Mouse (Mus musculus) brain, embryonic 18.5 days (tissue): ENCODE results near the gene Pgap2.

Experiments
- DNase-seq: peaks from one replicate; pipeline ENCODE4 v3.0.0-alpha.2; 2012; ENCODE audit warnings: low read depth, low spot score

Gene Pgap2

DNA sequence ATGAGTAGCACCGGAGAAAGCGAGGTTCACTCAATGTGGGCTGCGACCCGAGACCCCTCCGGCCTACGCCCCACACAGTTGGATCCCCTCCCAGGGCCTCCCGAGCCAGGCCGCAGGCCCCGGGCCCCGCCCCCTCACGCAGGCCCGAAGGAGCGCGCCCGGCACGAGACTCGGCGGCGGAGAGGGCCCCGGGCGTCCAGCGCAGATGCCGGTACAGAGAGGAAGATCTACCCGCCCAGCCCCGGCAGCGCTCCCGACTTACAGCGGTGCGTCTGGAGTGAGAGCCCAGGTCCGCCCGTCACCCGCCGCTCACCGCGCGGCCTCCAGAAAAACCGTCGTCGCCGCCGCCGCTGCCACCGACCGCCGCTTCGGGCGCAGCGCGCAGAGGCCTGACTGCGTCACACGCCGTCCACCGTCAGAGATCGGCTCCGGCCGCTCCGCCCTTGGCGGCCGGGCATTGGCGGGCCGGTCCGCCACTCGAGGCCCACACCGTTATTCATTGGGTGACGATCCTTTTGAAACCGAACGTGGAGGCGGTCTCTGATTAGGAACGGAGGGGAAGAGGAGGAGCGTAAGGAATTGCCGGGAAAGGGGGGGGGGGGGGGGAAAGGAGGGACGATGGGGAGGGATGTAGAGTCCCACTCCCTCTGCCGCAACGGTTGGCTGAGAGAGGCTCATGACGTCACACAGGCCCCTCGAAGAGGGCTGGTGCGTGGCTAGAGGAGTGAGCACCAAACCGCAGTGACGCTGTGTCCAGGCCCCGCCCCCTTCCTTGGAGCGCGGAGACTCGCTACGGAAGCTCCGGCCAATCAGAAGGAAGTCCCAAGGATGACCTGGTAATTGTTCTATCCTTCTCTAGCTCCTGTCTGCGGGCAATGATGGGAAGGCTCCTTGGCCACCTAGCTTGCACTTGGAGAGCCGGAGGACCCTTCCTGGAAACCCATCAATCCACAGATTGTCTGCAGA, at the start of gene Pgap2, which contains the start of gene Nup98:
Gene Pgap2 (plus strand): TSS at position 453 of the 966 bp plus-strand sequence.
Gene Nup98 (minus strand): TSS at position 421 of the 966 bp plus-strand sequence.
- peak; percentile 98 for DNase-seq

DNA sequence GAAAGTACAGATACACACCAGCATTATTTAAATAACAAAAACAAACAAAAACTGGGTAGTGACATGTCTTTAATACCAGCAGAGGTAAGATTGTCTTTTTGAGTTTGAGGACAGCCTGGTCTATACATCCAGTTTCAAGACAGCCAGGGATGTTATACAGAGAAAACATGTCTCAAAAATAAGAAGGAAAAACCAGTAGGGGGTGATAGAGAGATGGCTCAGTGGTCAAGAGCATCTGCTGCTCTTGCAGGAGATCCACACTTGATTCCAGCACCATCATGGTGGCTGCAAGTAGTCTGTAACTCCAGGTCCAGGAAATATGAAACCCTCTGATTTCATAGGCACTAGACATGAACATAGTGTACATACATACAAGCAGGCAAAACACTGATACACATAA, 39.7 kb upstream of the Pgap2 start:
- no peak for DNase-seq

DNA sequence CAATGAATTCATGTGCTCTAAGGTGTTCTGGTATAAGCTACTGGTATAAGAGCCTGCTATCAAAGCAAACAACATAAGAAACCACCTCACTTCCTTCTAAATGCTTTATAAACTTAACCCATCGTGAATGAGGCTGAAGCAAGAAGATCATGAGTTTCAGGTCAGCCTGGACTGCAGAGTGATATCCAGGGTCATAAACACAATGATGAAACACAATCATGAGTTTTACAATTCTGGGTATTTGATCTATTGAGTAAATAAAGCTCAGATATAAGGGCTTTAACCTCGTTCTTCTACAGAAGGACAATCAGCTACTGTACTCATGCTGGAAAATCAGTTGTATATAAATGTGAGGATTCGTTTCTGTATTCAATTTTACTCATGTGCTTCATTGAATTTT, 26.2 kb upstream of the Pgap2 start:
- no peak for DNase-seq

DNA sequence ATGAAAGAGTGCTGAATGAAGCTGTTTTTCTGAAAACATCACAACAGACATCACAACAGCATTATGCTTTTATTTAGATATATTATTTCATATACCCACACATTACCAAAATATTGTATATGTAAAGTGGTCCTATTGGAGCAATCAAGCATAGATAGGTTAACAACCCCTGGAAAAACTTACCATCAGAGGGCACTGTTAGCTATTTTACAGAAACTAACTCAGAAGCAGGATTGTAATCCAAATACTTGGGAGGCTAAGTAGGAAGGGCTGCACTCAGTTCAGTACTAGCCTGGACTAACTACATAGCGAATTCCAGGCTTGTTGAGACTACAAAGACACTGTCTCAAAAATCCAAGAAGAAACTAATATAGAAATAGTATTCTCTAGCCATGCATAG, 17.7 kb upstream of the Pgap2 start:
- no peak for DNase-seq

DNA sequence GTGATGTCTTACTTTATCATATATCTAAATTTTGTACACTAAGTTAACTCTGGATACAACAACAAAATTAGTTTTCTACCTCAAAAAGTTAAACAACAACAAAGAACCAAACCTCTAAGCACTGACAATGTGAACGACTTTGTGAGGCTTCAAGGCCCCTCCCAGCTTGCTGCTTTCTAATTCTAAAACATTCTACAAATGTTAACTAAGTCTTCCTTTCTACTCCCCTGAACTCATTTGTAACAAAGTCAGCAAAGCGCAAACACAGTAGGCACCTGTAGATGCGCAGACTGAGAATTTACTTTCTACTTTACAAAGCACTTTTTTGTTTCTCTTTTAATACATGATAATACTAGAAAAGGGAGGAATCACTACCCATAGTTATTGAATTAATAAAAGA, 9.4 kb upstream of the Pgap2 start:
- DNase-seq = no peak

DNA sequence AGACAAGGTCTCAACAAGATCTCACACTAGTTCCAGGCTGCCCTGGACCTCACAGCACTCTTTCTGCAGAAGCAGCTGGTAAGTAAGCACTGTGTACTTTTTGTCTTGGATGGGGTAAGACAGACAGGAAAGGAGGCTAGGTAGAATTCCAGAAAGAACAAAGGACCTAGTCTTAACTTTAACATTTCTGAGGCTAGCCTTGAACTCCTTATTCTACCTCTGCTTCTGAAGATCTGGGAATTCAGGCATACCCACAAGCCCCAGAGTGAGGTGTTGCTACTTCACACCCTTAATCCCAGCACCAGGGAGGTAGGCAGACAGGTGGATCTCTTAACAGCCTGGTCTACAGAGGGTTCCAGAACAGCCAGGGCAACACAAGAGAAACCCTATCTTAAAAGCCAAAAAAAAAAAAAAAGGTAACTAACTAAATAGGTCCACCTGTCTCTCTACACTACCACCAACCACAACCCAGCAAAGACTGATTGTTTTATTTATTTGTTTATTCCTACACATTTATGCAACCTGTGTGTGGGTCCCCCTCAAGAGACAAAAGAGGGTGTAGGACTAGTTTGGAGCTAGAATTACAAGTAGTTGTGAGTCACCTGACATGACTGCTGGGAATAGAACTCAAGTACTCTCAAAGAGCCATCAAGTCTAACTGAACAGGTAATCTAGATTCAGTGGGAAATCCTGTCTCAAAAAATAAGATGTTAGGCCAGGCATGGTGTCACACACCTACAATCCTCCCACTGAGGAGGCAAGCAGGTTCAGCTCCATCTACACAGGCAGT, 8.8 kb upstream of the Pgap2 start:
- DNase-seq = no peak

DNA sequence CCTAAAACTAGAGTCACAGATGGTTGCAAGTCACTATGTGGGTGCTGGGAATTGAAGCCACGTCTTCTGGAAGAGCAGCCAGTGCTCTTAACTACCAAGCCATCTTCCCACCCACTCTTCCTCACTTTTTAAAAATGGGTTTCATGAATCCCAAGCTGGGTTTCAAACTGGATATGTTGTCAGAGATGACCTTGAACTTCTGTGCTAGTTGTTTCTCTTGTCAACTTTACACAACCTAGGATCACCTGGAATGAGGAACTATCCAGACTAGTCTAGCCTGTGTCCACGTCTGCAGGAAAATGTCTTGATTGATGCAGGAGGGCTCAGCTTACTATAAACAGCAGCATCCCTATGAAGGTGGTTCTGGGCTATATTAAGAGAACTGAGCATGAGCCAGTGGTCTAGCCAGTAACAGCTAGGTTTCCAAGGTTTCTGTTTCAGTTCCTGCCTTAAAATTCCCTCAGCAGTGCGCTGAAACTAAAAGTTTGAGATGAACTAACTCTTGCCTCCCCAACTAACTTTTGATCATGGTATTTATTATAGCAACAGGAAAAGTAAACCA, 5.6 kb upstream of the Pgap2 start:
- no peak for DNase-seq

DNA sequence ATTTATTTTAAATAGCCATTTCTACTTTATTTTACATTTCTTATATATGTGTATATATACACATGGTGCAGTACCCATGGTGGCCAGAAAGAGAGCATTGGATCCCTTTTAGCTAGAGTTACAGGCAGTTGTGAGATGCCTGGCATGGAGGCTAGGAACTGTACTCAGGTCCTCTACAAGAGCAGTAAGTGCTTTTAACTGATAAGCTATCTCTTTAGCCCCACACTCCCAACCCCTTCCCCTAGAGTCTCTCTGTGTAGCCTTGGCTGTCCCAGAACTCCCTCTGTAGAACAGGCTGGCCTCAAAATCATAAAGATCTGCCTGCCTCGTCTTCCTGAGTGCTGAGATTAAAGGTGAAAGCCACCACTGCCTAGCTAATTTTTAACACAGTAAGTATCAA, 4.4 kb upstream of the Pgap2 start:
- no peak for DNase-seq

DNA sequence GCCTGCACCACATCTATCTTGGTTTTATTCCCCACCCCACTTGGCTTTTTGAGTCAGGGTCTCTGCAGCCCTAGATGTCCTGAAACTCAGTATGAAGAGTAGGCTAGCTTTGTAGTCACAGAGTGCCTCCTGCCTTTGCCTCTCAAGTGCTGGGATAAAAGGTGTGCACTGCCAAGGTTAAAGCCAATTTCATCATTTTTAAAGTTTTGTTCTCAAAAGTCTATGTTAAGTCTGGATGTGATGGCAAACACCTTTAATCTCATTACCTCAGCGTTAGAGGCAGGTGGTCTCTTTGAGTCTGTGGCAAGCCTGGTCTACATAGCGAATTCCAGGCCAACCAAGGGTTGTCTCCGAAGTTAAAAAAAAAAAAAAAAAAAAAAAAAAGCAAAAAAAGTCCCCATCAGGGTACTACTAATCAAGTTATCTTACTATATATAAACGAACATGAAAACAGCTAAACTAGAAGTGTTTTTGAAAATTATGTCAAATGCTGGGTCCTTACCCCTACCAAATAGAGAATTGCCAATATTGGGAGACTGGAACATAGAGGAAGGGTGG, 1.1 kb upstream of the Pgap2 start:
- DNase-seq = no peak

DNA sequence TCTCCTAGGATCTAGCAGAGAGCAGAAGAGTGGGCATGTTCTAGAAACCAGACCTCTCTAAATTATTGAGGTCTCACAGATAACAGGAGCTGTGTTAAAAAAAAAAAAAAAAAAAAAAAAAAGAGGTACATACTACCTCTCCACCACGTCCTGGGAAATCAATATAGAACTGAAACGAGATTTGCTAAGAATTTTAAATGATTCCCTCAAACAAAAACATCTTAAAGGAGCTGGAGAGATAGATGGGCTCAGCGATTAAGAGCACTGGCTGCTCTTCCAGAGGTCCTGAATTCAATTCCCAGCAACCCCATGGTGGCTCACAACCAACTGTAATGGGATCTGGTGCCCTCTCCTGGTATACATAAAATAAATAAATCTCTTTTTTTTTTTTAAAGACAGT, 1.1 kb downstream of the Pgap2 start:
- no peak for DNase-seq

DNA sequence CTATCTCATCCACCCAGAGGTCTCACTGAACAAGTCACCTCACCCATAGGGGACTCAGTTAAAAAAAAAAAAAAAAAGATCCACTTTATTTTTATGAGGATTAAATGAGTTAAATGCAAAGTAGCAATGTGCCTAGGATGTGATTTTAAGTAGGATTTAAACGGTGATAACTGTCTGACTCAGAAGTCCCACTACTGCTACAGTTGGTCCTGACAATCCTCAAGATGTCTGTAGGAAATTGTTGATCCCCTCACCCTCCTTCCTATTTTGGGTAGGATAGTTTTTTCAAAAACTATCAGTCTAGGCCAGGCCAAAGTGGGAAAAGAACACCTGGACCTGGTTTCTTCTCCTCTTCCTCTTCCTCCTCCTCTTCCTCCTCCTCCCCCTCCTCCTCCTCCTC, 11.9 kb downstream of the Pgap2 start:
- no peak for DNase-seq

DNA sequence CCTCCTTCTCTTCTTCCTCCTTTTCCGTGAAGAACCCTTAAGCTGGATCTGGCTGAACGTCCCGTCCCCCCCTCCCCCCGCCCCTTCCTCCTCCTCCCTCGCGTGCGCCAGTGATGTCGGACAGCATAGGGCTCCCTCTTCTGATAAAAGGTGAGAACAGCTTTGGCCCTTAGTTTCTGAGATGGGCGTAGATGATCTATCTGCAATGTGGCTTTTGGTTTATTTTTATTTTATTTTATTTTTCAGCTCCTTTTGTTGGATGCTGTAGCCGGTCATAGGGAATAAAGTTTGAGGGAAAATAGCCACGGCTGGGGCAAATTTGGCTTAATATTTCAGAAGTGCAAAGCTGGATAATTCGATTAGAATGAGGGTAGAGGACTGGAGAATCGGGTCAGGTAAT, 12.3 kb downstream of the Pgap2 start:
- DNase-seq = no peak

DNA sequence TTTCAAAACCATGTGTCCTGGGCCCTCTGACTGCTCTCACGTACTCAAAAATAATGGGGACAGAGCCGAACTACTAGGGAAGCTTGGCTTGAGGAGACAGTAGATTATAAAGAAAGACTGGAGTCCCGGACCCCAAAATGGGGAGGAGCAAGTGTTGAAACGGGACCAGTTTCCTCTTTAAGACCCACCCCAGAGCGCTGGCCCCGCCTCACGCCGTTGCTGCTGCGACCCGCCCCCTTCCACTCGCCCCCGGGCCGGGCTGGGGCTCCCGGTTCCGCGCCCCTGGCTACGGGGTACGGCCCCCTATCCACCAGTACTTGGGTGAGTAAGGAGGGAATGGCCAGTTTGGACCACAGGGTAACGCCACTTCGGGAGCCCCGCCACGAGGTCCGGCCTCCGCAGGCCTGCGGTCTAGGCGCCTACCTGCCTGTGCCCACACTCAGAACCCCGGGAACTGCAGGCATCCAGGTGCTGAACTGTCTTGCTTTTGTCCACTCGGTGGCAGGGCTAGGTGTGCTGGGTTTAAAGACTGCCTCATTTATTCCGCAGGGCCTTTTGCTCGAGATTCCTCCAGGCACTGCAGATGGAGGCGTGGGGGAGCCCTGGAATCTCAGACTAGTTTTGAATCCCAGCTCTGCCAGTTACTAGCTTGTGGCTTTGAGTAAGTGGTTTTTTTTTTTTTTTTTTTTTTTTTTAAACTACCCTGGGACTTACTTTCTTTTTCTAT, 13.0 kb downstream of the Pgap2 start:
- DNase-seq = no peak

DNA sequence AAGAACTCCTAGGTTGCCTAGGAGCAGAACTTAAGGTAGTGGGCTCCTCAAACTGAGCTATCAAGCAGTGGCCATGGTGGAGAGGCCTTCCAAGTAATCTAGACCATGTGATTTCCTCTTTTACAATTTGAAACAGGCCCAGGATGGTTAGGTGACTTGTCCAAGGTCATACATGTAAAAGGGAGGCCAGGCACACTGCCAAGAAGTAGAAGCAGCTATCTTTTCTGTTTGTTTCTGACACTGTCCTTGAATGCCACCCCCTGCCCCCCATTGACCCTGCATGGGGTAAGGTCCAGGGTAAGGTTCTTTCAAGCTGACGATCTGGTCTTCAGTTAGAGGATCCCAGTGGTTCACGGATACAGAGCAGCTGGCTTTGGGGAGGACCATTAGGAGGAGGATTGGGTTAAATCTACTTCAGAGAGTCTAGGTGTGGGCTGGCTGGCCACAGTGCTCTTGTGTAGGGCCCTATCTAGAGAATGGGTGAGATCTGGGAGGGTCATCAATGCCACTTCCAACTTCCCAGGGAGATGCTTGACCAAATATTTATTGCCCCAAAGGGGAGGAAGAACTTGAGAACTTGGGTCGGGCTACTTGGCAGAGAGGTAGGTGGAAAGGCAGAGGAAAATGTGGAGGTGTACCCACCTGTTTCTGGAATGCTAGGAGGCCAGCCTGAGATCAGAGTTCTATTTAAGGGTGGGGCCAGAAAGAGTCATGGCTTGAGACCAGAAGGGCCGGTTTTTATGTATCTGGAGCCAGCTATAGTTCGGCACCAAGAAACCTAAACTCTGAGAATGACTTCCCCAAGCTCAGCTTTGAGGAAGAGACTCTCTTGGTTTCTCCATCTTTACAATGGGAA, 14.1 kb downstream of the Pgap2 start:
- no peak for DNase-seq

DNA sequence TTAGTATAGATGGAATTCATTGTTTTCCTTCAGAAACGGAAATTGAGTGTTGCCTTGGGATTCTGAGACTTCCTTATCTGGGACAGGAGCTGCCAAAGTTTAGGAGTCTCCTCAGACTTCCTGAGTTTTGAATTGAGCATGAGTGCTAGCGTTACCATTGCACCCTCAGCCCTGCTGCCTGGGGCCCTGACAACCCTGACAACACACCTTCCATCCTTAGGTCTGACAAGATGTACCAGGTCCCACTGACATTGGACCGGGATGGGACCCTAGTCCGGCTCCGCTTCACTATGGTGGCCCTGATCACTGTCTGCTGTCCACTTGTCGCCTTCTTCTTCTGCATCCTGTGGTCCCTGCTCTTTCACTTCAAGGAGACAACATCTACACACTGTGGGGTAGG, 16.0 kb downstream of the Pgap2 start:
- DNase-seq = no peak

DNA sequence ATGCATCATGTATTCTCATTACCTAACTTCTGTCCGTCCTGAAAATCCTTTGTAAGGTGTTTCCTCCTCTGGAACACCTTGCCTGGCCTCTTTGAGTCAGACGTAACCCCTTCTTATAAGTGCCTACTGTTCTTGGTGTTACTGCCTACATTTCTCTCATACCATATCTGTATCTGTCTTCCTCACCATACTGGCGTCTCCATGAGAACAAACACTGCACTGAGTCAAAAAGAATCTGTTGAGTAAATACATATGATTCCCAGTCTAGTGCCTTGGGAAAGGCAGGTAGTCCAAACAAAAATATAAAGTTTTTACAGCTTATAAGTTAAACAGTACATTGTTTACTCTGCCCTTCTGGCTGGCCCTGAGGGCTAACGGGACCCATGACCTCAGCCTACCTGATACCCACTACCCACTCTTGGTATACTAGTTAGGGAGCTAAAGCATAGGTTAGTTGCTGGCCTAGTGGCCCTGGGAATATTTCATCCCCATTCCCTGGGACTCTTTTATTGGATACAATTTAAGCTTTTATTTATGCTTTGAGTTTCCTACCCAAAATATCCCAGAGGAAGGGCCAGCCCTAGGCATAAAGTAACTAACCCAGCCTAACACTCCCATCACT, 18.2 kb downstream of the Pgap2 start:
- no peak for DNase-seq

DNA sequence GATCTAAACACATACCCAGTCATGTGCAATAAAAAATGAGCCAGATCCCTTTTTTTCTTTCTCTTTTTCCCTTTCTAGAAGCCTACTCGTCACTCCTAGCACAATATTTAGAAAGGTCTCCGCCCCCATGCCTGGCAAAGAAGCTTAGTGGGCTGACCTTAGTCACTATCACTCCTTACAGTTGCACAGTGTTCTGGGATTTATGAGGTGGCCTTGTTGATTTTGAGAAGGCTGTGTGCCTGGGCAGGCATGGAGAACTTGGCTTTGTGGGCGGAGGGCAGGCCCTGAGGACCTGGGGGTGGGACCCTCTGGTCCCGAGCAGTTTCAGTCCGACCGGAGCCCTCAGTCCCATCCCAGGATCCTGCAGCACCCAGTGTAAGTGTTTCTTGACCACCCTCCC, 19.8 kb downstream of the Pgap2 start:
- no peak for DNase-seq

DNA sequence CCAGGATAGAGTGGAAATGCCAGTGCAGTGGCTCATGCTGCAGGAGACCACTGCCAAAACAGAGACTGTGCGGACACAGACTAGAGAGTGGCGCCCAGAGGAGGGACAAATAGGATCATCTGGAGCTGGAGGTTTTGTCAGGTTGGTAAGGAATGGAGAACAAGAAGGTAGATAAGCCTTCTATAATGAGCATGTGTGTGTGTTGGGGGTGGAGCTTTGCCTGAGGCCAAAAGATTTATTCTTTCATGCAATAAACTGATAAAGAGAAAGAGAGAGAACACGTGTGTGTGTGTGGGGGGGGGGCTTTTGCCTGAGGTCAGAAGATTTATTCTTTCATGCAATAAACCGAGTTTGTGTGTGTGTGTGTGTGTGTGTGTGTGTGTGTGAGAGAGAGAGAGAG, 23.1 kb downstream of the Pgap2 start:
- DNase-seq = no peak

DNA sequence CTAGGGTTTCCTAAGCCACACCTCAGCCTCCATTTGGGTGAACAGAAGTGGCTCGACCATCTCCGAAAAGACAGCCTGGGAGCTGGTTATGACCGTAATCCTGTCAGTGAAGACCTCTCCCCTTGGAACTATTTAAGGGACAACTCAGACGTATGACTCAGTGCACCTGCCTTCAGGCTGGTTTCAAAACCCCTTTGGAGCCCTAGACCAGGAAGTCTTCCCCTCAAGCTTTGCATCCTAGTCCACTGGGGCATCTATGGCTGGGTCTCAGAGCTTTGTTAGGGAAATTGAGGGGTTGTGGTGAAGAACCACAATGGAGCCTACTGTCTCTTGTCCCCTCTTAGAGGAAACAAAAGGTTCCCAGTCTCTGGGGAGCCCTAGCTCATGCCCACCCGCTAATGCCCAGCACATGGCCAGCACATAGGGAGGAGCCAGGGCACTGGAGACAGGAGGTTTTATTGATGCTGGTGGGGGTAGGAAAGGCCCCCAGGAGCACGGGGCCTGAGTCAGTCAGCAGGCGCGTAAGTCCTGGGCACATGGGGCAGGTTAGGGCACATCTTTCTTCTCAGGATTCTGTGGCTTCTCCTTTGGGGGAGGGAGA, 28.8 kb downstream of the Pgap2 start:
- no peak for DNase-seq

DNA sequence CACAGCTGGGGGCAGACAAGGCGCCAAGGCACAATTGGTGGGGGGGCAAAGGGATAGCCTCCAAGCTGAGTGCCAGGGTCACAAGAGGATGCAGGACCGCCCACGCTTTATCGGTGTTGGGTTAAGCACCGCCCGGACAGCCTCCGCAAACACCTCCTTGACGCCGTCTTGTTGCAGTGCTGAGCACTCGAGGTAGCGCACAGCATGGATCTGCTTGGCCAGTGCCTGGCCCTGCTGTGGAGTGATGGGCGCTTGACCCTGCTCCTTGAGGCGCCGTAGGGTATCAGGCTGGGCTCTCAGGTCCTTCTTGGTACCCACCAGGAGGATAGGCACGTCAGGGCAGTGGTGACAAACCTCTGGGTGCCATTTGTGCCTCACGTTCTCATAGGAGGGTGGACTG, 29.6 kb downstream of the Pgap2 start:
- DNase-seq = no peak
